Mouse (Mus musculus) hindbrain, postnatal 0 days (tissue): ENCODE measurements around the gene Slc25a48. TPM values are rescaled to one million over a fixed set of nuclear protein-coding genes. Genes with fewer than 3 reads are reported as not detected.

Experiments used
- ATAC-seq: fragments of 200-750 bp; cut with Nextera tagmentation; 2 replicates; pipeline ENCODE4 v1.8.0; 2017; ENCODE audit warnings: mild to moderate bottlenecking, moderate TSS enrichment, moderate library complexity
- DNase-seq: peaks from one replicate; pipeline ENCODE4 v3.0.0-alpha.2; 2015; ENCODE audit warnings: low spot score
- H3K27ac ChIP-seq: fragments of 300-500 bp; sonication (generic); 2 replicates; pipeline ENCODE4 v1.5.1; 2014; ENCODE audit warnings: mild to moderate bottlenecking
- H3K27me3 ChIP-seq: fragments of 300-500 bp; sonication (generic); 2 replicates; pipeline ENCODE4 v1.6.1; 2014; ENCODE audit warnings: low read length, mixed read lengths; ENCODE audit not compliant: insufficient read depth
- H3K36me3 ChIP-seq: fragments of 300-500 bp; sonication (generic); 2 replicates; pipeline ENCODE4 v1.6.1; 2014; ENCODE audit warnings: low read length, mixed read lengths; ENCODE audit not compliant: insufficient read depth
- H3K4me1 ChIP-seq: fragments of 300-500 bp; sonication (generic); 2 replicates; pipeline ENCODE4 v1.6.1; 2014; ENCODE audit warnings: antibody characterized with exemption, low read length, mixed read lengths; ENCODE audit not compliant: insufficient read depth
- H3K4me2 ChIP-seq: fragments of 300-500 bp; sonication (generic); 2 replicates; pipeline ENCODE4 v1.6.1; 2014; ENCODE audit warnings: low read depth, mild to moderate bottlenecking, low read length, moderate library complexity, mixed read lengths
- H3K4me3 ChIP-seq: fragments of 300-500 bp; sonication (generic); 2 replicates; pipeline ENCODE4 v1.5.1; 2014; ENCODE audit warnings: low read length
- H3K9ac ChIP-seq: fragments of 300-500 bp; sonication (generic); replicated peaks from 2 replicates; pipeline ENCODE4 v1.6.1; 2014; ENCODE audit warnings: mild to moderate bottlenecking, low read length, moderate library complexity, mixed read lengths
- H3K9me3 ChIP-seq: fragments of 300-500 bp; sonication (generic); 2 replicates; pipeline ENCODE4 v1.6.1; 2016; ENCODE audit warnings: low read length, mixed read lengths
- CTCF ChIP-seq: IDR thresholded peaks from 2 replicates; pipeline ENCODE4 v1.5.1; 2016; ENCODE audit warnings: antibody characterized with exemption, control low read depth, low read depth
- WGBS: fragments of 180-500 bp; shearing (Covaris S2); extraction: QIAGEN DNeasy Blood & Tissue Kit; methylation state at CpG from one replicate; pipeline ENCODE4 v1.1.7; 2014; 5-methylcytosine and 5-hydroxymethylcytosine counted together
- polyA plus RNA-seq: library from polyadenylated mRNA; unstranded; fragments of >200 nt; fragmentation: Nextera tagmentation; extraction: Ambion mirVana; gene quantifications from 2 replicates; pipeline ENCODE4 v1.2.1, GENCODE M21; 2015
- total RNA-seq: library from RNA; depleted of rRNA; stranded (reverse); fragments of >200 nt; gene quantifications from 2 replicates; pipeline ENCODE4 v1.2.3, GENCODE M21; 2014; rRNA removed

The Slc25a48 gene
- total RNA-seq (0.07 TPM in 1 of 2 replicates, not detected in the other), polyA plus RNA-seq (0.05 TPM in 1 of 2 replicates, not detected in the other)

DNA sequence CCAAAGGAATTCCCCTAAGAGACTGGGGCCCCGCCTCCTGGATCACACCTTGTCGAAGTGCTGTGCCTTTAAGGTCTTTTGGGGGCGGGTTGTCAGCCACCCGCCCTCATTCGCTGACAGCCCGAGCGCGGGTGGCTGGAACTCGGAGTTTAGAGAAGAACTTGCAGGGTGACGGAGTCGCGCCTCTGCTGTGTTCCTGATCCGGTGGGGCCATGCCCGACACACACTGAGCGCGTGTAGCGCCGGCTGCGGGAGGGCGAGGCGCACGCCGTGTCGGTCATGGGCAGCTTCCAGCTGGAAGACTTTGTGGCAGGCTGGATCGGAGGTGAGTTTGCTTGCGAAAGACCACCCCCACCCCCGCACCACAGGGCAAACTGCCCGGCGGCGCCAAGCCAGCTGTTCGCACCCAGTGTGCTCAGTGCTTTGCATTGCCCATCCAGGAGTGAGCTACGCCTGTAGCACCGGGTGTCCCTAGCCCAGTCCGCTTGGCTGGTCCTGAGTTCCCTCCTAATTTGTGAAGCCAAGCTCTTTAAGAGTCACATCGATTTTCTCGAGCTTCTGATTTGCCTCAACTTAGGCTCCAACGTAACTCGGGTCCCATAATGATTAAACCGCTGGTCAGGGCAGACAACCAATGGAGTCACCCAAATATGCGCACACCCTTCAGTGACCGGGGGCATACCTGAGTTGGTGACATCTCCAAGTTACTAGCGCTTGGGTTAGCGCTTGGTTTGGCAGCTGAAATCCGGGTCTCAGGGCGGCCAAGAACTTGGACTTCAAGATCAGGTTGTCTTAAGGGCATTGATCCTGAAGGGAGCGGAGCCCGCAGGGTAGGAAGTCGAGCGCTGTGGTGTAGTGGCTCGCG is at the start of gene Slc25a48:
Gene Slc25a48 (plus strand): TSS at position 145 of the 865 bp plus-strand sequence.
- no peak for ATAC-seq
- WGBS, result 5% methylated on average over 51 of the region's 51 CpGs

DNA sequence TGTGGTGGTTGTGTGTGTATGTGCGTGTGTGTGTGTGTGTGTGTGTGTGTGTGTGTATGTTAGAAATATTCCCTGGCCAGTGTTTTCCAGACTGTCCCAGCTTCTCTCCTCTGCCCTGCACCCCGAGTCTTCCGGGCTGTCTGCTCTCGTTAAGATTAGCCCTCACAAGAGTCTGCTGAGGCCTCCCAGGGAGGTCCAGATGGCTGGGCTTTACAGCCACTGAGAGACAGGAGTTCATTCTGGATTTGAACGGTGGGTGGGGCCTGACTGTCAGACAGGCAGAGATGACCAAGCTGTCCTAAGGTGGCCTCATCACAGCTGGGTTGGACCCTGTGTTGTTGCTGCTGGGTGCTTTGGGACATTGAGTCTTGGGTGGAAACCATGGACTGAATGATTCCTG is 40.6 kb upstream of the Slc25a48 start:
- H3K27ac ChIP-seq, result no peak overlapping the region
- DNase-seq (peak; percentile 39), ATAC-seq (peak; percentile 62; the same call in 1 of the 2 replicates)
- no peaks in the 10 kb centered on the region for H3K36me3 ChIP-seq
- no peaks in the 10 kb centered on the region for H3K9me3 ChIP-seq
- H3K4me3 ChIP-seq, result no peak overlapping the region
- TF ChIP-seq CTCF, result no peak
- no peak overlapping the region for H3K4me2 ChIP-seq
- H3K9ac ChIP-seq, result no peak overlapping the region
- peaks cover 5% of the 10 kb centered on the region; the same call in 1 of the 2 replicates for H3K4me1 ChIP-seq
- H3K27me3 ChIP-seq, result no peaks in the 10 kb centered on the region
- 53% methylated on average over 5 of the region's 5 CpGs for WGBS

More for the DNA sequence above, at the start of gene Slc25a48:
- TF ChIP-seq CTCF, result no peak
- Histone ChIP-seq H3K27ac (no peak within 1 kb of the TSS), H3K9ac (0 out of 2 replicates have a peak within 1 kb of the TSS, but pooled peaks have one; percentile 28), H3K36me3 (no peaks in the 10 kb centered on the region), H3K4me2 (peak within 1 kb of the TSS; percentile 61), H3K9me3 (no peaks in the 10 kb centered on the region), H3K4me1 (0 out of 2 replicates have a peak, but pooled peaks cover 8% of the 10 kb centered on the region), H3K27me3 (peaks cover 36% of the 10 kb centered on the region), H3K4me3 (peak within 1 kb of the TSS; percentile 36)
- peak; percentile 31 for DNase-seq

DNA sequence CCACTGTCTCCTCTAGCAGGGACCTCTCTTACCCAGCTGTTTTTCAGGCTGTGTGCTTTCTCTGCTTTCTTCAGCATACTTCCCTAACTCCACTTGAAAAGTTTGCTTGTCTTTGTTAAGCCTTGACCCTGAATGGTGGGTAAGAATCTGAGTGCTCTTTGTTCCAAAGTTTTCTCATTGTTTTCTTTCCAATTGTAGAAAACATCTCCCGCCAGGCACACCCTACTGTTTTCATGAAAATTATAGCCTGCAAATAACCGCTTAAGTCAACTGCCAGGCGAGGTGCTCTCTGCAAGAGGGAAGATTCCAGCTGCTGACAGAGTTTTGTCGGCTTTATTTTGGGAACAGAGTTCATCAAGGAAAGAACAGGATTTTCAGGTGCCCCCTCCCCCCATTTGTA is 37.0 kb upstream of the Slc25a48 start:
- Histone ChIP-seq H3K4me3 (no peak overlapping the region), H3K4me2 (no peak overlapping the region), H3K9me3 (0 out of 2 replicates have a peak, but pooled peaks cover 3% of the 10 kb centered on the region), H3K27me3 (no peaks in the 10 kb centered on the region), H3K36me3 (no peaks in the 10 kb centered on the region), H3K27ac (no peak overlapping the region), H3K9ac (no peak overlapping the region), H3K4me1 (peaks cover 8% of the 10 kb centered on the region; the same call in 1 of the 2 replicates)
- DNase-seq (no peak), ATAC-seq (no peak)
- WGBS, result 51% methylated on average over 4 of the region's 4 CpGs
- TF ChIP-seq CTCF, result no peak

- 65% methylated on average over 8 of the region's 8 CpGs for WGBS
- TF ChIP-seq CTCF, result no peak
- Histone ChIP-seq H3K4me2 (no peak overlapping the region), H3K27me3 (no peaks in the 10 kb centered on the region), H3K4me1 (peaks cover 3% of the 10 kb centered on the region; the same call in 1 of the 2 replicates), H3K27ac (no peak overlapping the region), H3K4me3 (no peak overlapping the region), H3K9ac (no peak overlapping the region), H3K36me3 (no peaks in the 10 kb centered on the region), H3K9me3 (0 out of 2 replicates have a peak, but pooled peaks cover 3% of the 10 kb centered on the region)
- no peak for DNase-seq
- ATAC-seq, result no peak
Measured at GRCm38 (mm10) chr13:56403381-56404086, 34.6 kb upstream of the Slc25a48 start.

DNA sequence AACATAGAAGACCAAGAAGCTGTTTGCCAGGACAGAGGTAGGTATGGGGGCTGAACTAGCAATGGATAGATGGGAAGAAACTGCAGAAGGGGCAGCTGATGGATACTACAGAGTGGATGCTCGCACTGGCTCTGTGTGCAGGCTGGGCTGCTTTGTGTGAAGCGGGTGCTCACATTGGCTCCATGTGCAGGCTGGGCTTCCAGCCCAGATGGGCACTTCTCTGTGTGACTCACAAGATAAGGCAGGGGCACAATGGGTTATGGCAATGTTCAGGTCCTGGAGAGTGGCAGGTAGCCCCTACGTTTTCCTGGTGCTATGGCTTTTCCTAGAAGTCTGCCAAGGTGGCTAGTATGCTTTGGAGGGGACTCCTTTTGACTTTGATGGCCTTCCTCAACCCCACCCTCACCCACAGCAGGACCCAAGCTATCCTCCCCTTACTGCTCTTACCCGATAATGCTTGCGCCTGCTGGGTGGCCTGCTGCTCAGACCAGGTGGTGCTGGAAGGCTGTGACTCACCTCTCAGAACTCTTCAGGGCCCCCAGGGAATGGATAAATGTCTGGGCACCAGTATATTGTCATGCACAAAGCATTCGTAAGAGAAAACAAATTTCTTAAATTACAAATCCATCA is 33.5 kb upstream of the Slc25a48 start:
- no peak overlapping the region for H3K9ac ChIP-seq
- no peak for DNase-seq
- H3K27me3 ChIP-seq, result no peaks in the 10 kb centered on the region
- H3K36me3 ChIP-seq, result no peaks in the 10 kb centered on the region
- H3K4me2 ChIP-seq, result no peak overlapping the region
- H3K27ac ChIP-seq, result no peak overlapping the region
- H3K4me1 ChIP-seq, result peaks cover 3% of the 10 kb centered on the region; the same call in 1 of the 2 replicates
- ATAC-seq, result no peak
- H3K4me3 ChIP-seq, result no peak overlapping the region
- 0 out of 2 replicates have a peak, but pooled peaks cover 3% of the 10 kb centered on the region for H3K9me3 ChIP-seq
- 66% methylated on average over 6 of the region's 6 CpGs for WGBS
- no peak for TF ChIP-seq CTCF

GRCm38 (mm10) chr13:56412286-56412873 is 25.8 kb upstream of the Slc25a48 start:
- Histone ChIP-seq H3K4me2 (no peak overlapping the region), H3K9ac (no peak overlapping the region), H3K27ac (peak overlapping the region; percentile 32; the same call in 1 of the 2 replicates), H3K27me3 (no peaks in the 10 kb centered on the region), H3K4me1 (no peaks in the 10 kb centered on the region), H3K36me3 (no peaks in the 10 kb centered on the region), H3K4me3 (no peak overlapping the region), H3K9me3 (no peaks in the 10 kb centered on the region)
- no peak for TF ChIP-seq CTCF
- ATAC-seq (0 out of 2 replicates have a peak, but pooled peaks have one; percentile 40), DNase-seq (peak; percentile 69)
- WGBS, result 53% methylated on average over 9 of the region's 9 CpGs
